Comparison of ENCODE assay signal across 9 mouse cellular contexts in genomic region chr11:96902639-96903635, GRCm38 (mm10). TPM values are rescaled to one million over a fixed set of nuclear protein-coding genes. Genes with fewer than 3 reads are reported as not detected.
DNase-seq lines count a peak whose midpoint lies in the region; ATAC-seq and TF ChIP-seq lines count a peak whose summit lies in the region.
"Had no signal": no experiment of that assay in that cellular context is flagged by ENCODE, and none has a peak within 500 bp of the region (broad histone marks: within the 10 kb centered on the region; RNA-seq: fewer than 3 reads in every experiment).

No protein-coding gene starts in this region.

- 36% methylated on average over 16 of the region's 16 CpGs for WGBS in kidney, adult 2 months
- 6% methylated on average over 16 of the region's 16 CpGs for WGBS in neural tube, embryonic 14.5 days

- DNase-seq in gastrocnemius, postnatal 14 days = peak; percentile 49
- DNase-seq in gastrocnemius, postnatal 4 days (ENCODE audit: low spot score in 2 of 2) = no peak
- peak; percentile 46 for DNase-seq in ES-CJ7 (ENCODE audit: low read depth, low spot score)
- peak; percentile 67 for DNase-seq in embryo, embryonic 11.5 days (ENCODE audit: low read depth, low spot score)
- peak; percentile 58 for DNase-seq in kidney, adult 2 months
- no peak for DNase-seq in urinary bladder, postnatal 4 days (ENCODE audit: low spot score in 2 of 2)
- DNase-seq in right cerebral cortex, postnatal 14 days = no peak

- no peak for TF ChIP-seq CTCF in kidney, adult 2 months (conservative IDR thresholded peaks at IDR 0.05; ENCODE audit: insufficient read depth, insufficient read length, low read depth, low read length)

- no peaks in the 10 kb centered on the region for H3K27me3 ChIP-seq in kidney, adult 2 months (replicated peaks; ENCODE audit: control insufficient read depth, insufficient read depth, low read length)
- no peaks in the 10 kb centered on the region for H3K27me3 ChIP-seq in neural tube, embryonic 14.5 days (ENCODE audit: control insufficient read depth, insufficient read depth, low read length)

- peaks cover 4% of the 10 kb centered on the region; the same call in 1 of the 2 replicates for H3K4me1 ChIP-seq in kidney, adult 2 months (ENCODE audit: control insufficient read depth, insufficient read depth, low read length)
- H3K4me1 ChIP-seq in neural tube, embryonic 14.5 days (ENCODE audit: control insufficient read depth, insufficient read depth, low read length) = peaks cover 55% of the 10 kb centered on the region

- no peaks in the 10 kb centered on the region; the same call in 1 of the 2 replicates for H3K36me3 ChIP-seq in kidney, adult 2 months (ENCODE audit: control insufficient read depth, insufficient read depth, low read length)
- no peaks in the 10 kb centered on the region for H3K36me3 ChIP-seq in neural tube, embryonic 14.5 days (ENCODE audit: control insufficient read depth, insufficient read depth, low read length)

- H3K4me2 ChIP-seq in neural tube, embryonic 14.5 days (ENCODE audit: low read depth, low read length) = no peak overlapping the region

- no peaks in the 10 kb centered on the region for H3K9me3 ChIP-seq in neural tube, embryonic 14.5 days (ENCODE audit: control insufficient read depth, low read length)
- H3K9me3 ChIP-seq: G1E had no signal

- no peak overlapping the region for H3K4me3 ChIP-seq in kidney, adult 2 months (ENCODE audit: insufficient read depth, low read depth, low read length)
- no peak overlapping the region for H3K4me3 ChIP-seq in neural tube, embryonic 14.5 days (ENCODE audit: low read depth, low read length)

- H3K27ac ChIP-seq in kidney, adult 2 months (ENCODE audit: insufficient read depth, low read depth, low read length) = peak overlapping the region; percentile 42; the same call in 1 of the 2 replicates
- peak overlapping the region; percentile 60 for H3K27ac ChIP-seq in neural tube, embryonic 14.5 days (ENCODE audit: low read depth, low read length)

- intact Hi-C loops in gastrocnemius, postnatal 14 days (cut with DNase I; ENCODE audit: low total_unique reads) = no loop called here

- H3K9ac ChIP-seq in neural tube, embryonic 14.5 days (replicated peaks; ENCODE audit: low read depth, low read length) = no peak overlapping the region; the same call in 1 of the 2 replicates

- TF ChIP-seq POLR2A in kidney, adult 2 months (IDR thresholded peaks at IDR 0.05; ENCODE audit: low read depth, low read length) = no peak

- peak; percentile 72 for ATAC-seq in neural tube, embryonic 14.5 days (ENCODE audit: low read depth)

RNA-seq across cellular contexts. Expression of gene Cdk5rap3, which starts 13.4 kb away (rescaled TPM):
- 10 to 100 TPM; 26.5 to 30.0 TPM for total RNA-seq in gastrocnemius, postnatal 14 days (2021)
- total RNA-seq in gastrocnemius, postnatal 4 days (2021) = 10 to 100 TPM; 39.2 to 45.1 TPM
- polyA plus RNA-seq in kidney, adult 2 months (2012; rRNA removed) = 35.6 and 37.2 TPM in 2 replicates
- polyA plus RNA-seq in neural tube, embryonic 14.5 days (2014; fragmentation: Nextera tagmentation; extraction: Ambion mirVana) = 80.0 and 82.4 TPM in 2 replicates

RNA-seq across cellular contexts. Expression of gene Prr15l, which starts 25.0 kb away (rescaled TPM):
- total RNA-seq in gastrocnemius, postnatal 14 days (2021) = not detected
- total RNA-seq in gastrocnemius, postnatal 4 days (2021) = not detected
- polyA plus RNA-seq in kidney, adult 2 months (2012; rRNA removed) = 114 and 119 TPM in 2 replicates
- 0.09 and 0.36 TPM in 2 replicates for polyA plus RNA-seq in neural tube, embryonic 14.5 days (2014; fragmentation: Nextera tagmentation; extraction: Ambion mirVana)

RNA-seq across cellular contexts. Expression of gene Pnpo, which starts 40.8 kb away (rescaled TPM):
- 1 to 10 TPM; 8.5 to 9.5 TPM for total RNA-seq in gastrocnemius, postnatal 14 days (2021)
- total RNA-seq in gastrocnemius, postnatal 4 days (2021) = 1 to 10 TPM; 8.2 to 8.3 TPM
- polyA plus RNA-seq in kidney, adult 2 months (2012; rRNA removed) = 73.0 and 77.1 TPM in 2 replicates
- 21.7 and 23.4 TPM in 2 replicates for polyA plus RNA-seq in neural tube, embryonic 14.5 days (2014; fragmentation: Nextera tagmentation; extraction: Ambion mirVana)

RNA-seq across cellular contexts. Expression of gene Copz2, which starts 53.3 kb away (rescaled TPM):
- total RNA-seq in gastrocnemius, postnatal 14 days (2021) = 10 to 100 TPM; 28.3 to 36.3 TPM
- 10 to 100 TPM; 71.4 to 77.1 TPM for total RNA-seq in gastrocnemius, postnatal 4 days (2021)
- polyA plus RNA-seq in kidney, adult 2 months (2012; rRNA removed) = 56.2 and 61.6 TPM in 2 replicates
- polyA plus RNA-seq in neural tube, embryonic 14.5 days (2014; fragmentation: Nextera tagmentation; extraction: Ambion mirVana) = 10.9 and 33.9 TPM in 2 replicates

Comparison
In these comparisons a context has a peak if more than half of its experiments do, and no peak if none do; other contexts are left out.
1. DNase-seq: peak in gastrocnemius, postnatal 14 days (single experiment), ES-CJ7 (single experiment), embryo, embryonic 11.5 days (single experiment) and kidney, adult 2 months (single experiment); none in gastrocnemius, postnatal 4 days (0 of 2), urinary bladder, postnatal 4 days (0 of 2) and right cerebral cortex, postnatal 14 days (single experiment).